Mouse (Mus musculus) mouse embryonic stem cell (cell line): ENCODE measurements at regions not wholly inside any gene's neighbourhood (a gene's known extent, or its start where the extent isn't known, plus 50 kb on each side); places are given as distances from the start of the nearest gene placed in this dataset.

Experiments
- in situ Hi-C, 2 experiments: fragments of 300-500 bp; cut with MboI; formaldehyde crosslinking; loops; 1 replicate in 1 of 2; 3 replicates in 1 of 2; pipeline ENCODE4 v1.14.3; 2019 to 2020; ENCODE audit warnings: low sequenced_read_pairs in 2 of 2, low pct_unique_long_range_greater_than_20kb in 1 of 2, mixed read lengths in 1 of 2; ENCODE audit not compliant: unreplicated experiment in 1 of 2

- in situ Hi-C loops, result no loop called here
Observed at GRCm38 (mm10) chr1:186408986-186409441, 291.9 kb upstream of the Lyplal1 start.

GRCm38 (mm10) chr1:186407656-186408055, 290.5 kb upstream of the Lyplal1 start:
- in situ Hi-C loops, result no loop called here

- in situ Hi-C loops, result no loop called here
Observed at GRCm38 (mm10) chr1:186405693-186406092, 288.6 kb upstream of the Lyplal1 start.

- in situ Hi-C loops, result loop anchor here in 1 of 2 experiments (25.0 kb wide), 1 partner anchor 313 kb away; the partner anchor contains the start of gene Tgfb2
Observed at GRCm38 (mm10) chr1:186399762-186400161, 282.7 kb upstream of the Lyplal1 start.

GRCm38 (mm10) chr1:186393005-186393404, 275.9 kb upstream of the Lyplal1 start:
- in situ Hi-C loops, result loop anchor here in 1 of 2 experiments (25.0 kb wide), 1 partner anchor 319 kb away; the partner anchor contains the start of gene Tgfb2

GRCm38 (mm10) chr1:186384440-186384839, 267.3 kb upstream of the Lyplal1 start:
- in situ Hi-C loops, result loop anchor here in 1 of 2 experiments (25.0 kb wide), 1 partner anchor 328 kb away; the partner anchor contains the start of gene Tgfb2

- in situ Hi-C loops, result loop anchor here in 1 of 2 experiments (25.0 kb wide), 1 partner anchor 329 kb away; the partner anchor contains the start of gene Tgfb2
Observed at GRCm38 (mm10) chr1:186383453-186383852, 266.3 kb upstream of the Lyplal1 start.

GRCm38 (mm10) chr1:186383006-186383405, 265.9 kb upstream of the Lyplal1 start:
- in situ Hi-C loops, result loop anchor here in 1 of 2 experiments (25.0 kb wide), 1 partner anchor 329 kb away; the partner anchor contains the start of gene Tgfb2

- in situ Hi-C loops, result loop anchor here in 1 of 2 experiments (25.0 kb wide), 1 partner anchor 332 kb away; the partner anchor contains the start of gene Tgfb2
Observed at GRCm38 (mm10) chr1:186379938-186380847, 263.1 kb upstream of the Lyplal1 start.

GRCm38 (mm10) chr1:186376906-186377623, 260.0 kb upstream of the Lyplal1 start:
- in situ Hi-C loops, result loop anchor here in 1 of 2 experiments (25.0 kb wide), 1 partner anchor 335 kb away; the partner anchor contains the start of gene Tgfb2

GRCm38 (mm10) chr1:186374009-186374649, 257.0 kb upstream of the Lyplal1 start:
- in situ Hi-C loops, result no loop called here

- in situ Hi-C loops, result no loop called here
Observed at GRCm38 (mm10) chr1:186373386-186373785, 256.3 kb upstream of the Lyplal1 start.

- in situ Hi-C loops, result no loop called here
Observed at GRCm38 (mm10) chr1:186372770-186373353, 255.8 kb upstream of the Lyplal1 start.

- in situ Hi-C loops, result no loop called here
Observed at GRCm38 (mm10) chr1:186363356-186363755, 246.2 kb upstream of the Lyplal1 start.

GRCm38 (mm10) chr1:186358011-186358670, 241.0 kb upstream of the Lyplal1 start:
- in situ Hi-C loops, result no loop called here

- in situ Hi-C loops, result no loop called here
Observed at GRCm38 (mm10) chr1:186354742-186355141, 237.6 kb upstream of the Lyplal1 start.

- in situ Hi-C loops, result no loop called here
Observed at GRCm38 (mm10) chr1:186354072-186354471, 237.0 kb upstream of the Lyplal1 start.
